Mouse (Mus musculus) lung, postnatal 10 days (tissue): Measurements from ENCODE around the gene Hacd4.
A peak's percentile ranks its signal among the peaks of the same experiment; 100 is the strongest.
"Not testable (repeated sequence)": the region's sequence is repeated elsewhere in the genome, so short reads cannot be mapped to it uniquely, and the experiment has no call there.

Experiments used
- DNase-seq: peaks from one replicate; pipeline ENCODE4 v3.0.0; 2021

Gene Hacd4

GRCm38 (mm10) chr4:88432412-88433024 is 6.2 kb downstream of the Hacd4 start:
- DNase-seq, result no peak

DNA sequence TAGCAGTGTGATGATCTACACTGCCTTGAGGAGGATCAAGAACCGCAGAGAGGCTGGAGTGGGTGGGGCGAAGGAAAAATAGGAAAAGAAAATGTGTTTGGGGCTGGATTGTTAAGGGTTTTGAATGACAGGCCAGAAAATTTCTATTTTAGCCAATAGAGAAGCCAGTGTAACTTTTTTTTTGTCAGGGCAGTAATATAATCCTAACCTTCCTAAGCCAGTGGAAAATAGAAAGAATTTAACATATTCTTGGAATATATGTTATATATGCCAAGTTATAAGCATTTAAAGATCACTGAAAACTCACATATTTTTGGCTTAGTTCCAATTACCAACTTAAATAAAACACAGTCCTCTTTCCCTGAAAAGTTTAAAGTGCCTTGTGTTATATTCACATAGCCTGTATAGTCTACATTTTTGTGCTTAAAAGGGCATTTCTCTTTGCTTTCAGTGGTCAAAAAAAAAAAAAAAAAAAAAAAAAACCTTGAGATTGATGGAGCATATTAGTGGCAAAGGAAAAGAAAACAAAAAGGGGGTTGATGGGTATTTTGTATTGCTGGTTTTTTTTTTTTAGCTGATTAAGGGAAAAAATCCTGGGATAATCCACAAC is 11.0 kb downstream of the Hacd4 start:
- DNase-seq, result no peak

DNA sequence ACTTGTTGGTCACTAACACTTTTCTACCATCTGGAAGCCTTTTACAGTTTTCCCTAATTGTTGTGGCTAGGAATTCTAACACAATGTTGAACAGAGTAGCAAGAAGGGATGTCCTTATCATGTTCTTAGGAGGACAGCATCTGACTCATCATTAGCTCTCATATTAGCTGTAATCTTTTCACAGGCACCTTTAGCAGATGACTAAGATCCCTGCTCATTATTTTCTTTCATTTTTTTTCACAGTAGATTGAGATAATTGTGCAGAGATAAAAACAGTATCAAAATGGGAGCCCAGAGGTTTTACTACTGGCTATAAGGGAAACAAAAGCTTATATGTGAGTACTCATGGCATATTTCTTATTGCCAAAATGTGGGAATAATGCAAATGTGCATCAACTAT is 14.2 kb downstream of the Hacd4 start:
- no peak for DNase-seq

DNA sequence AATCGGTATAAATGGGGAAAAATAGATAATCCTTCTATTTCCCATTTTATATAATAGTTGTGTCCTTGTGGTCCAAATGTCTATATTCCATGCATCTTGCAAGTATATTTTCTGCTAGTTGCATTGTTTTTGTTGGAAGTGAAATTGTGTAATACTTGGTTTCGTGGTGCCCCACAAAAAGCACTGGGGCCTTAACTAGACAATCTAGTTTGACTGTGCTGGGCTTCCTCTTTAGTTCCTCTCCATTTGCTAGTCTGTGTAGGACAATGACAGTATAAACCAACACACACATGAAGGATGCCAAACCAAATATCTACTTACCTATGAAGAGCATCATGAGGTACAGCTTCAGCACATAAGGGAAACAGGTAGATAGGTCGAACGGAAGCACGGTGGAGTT is 19.4 kb downstream of the Hacd4 start:
- no peak for DNase-seq

DNA sequence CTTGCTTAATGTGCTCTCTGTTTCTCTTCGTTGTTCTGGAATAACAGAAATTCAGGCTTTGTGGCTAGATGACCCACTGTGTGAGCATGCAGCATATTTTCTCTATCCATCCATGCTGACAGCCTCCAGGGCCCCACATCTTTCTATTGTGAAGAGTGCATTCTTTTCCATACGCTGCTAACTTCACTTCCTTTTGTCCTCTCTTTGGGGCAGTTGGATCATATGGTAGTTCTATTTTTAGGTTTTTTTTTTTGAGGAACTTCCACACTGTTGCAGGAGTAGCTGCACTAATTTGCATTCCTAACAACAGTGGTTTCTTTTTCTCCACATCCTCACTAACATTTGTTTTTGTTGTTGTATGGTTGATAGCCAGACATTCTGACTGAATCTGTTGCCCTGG is 23.7 kb downstream of the Hacd4 start:
- no peak for DNase-seq

GRCm38 (mm10) chr4:88412331-88412730 is 26.4 kb downstream of the Hacd4 start:
- no peak for DNase-seq

GRCm38 (mm10) chr4:88409279-88409678 is 29.4 kb downstream of the Hacd4 start:
- no peak for DNase-seq

DNA sequence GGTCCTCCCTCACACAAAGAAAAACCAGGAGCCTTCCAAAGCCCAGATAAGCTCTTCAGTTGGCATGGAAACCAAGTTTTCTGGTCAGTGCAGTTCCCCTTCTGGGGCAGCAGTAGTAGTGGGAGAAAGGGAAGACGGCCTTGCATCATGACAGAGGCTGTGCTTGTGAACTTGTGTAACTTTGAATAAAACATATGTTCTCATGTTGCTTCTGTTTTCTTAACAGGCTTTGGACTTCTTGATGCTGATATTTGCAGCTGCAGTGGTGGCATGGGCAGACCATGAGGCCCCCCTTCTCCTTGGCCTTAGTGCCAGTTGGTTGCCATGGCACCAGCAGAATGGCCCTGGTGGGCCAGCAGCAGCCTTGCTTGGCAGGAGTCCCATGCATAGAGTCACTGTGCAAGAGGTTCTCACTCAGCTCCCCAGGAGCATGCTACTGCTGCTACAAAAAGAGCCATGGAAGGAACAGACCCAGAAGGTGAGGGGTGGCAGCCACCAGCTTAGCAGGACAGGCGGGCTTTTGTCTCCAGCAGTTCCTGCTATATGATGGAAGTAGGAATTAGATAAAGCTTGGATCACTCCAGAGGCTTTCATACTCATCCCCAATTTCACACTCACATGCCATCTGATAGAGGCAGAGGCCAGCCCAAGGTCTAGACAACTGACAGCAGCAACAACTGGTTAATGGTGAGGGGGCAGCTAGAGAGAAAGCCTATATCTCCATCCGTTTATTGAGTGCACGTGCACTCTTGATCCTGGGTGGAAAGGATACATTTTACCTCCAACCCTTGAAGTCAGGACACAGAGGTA is 31.6 kb downstream of the Hacd4 start:
- DNase-seq, result peak; percentile 37

GRCm38 (mm10) chr4:88402884-88403283 is 35.8 kb downstream of the Hacd4 start:
- no peak for DNase-seq

DNA sequence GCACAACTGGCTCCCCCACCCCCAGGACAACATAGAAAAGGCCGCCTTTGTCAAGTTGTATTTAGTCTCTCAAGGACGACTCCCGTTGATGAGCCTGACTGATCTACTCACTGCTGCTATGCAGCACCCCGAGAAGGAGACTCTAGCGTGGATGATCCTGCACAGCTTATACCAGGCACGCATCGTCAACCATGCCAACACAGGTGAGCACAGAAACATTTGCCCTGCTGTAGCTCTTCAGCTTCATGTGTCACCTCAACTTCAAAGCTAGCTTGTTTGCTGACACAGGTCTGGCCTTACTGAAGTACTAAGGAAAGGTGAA is 37.8 kb downstream of the Hacd4 start:
- DNase-seq, result no peak

GRCm38 (mm10) chr4:88400302-88400991 is 38.3 kb downstream of the Hacd4 start:
- no peak for DNase-seq

DNA sequence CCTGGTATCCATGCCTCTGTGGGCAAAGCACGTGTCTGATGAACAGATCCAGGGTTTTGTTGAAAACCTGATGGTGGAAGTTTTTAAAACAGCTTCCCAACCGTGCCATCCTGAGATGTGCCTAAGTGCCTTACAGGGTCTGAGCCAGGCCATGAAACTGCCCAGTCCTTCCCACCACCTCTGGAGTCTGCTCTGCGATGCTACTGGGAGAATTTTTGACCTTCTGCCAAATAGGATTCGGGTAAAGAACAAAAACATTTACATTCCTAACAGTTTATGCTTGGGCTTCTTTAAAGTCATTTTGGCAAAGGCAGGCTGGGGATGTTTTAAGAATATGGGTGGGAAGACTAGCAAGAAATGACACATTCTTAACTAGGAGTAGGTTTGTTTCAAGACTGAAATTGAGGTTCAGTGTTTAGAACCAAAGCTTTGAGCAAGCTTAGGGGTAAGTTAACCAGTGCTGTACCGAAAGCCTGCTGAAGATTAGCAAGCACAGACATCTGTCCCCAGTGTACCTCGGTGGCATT is 41.7 kb downstream of the Hacd4 start:
- DNase-seq, result peak; percentile 12

GRCm38 (mm10) chr4:88395717-88396116 is 43.0 kb downstream of the Hacd4 start:
- DNase-seq, result no peak

GRCm38 (mm10) chr4:88390596-88390995 is 48.1 kb downstream of the Hacd4 start:
- DNase-seq, result not testable (repeated sequence)

DNA sequence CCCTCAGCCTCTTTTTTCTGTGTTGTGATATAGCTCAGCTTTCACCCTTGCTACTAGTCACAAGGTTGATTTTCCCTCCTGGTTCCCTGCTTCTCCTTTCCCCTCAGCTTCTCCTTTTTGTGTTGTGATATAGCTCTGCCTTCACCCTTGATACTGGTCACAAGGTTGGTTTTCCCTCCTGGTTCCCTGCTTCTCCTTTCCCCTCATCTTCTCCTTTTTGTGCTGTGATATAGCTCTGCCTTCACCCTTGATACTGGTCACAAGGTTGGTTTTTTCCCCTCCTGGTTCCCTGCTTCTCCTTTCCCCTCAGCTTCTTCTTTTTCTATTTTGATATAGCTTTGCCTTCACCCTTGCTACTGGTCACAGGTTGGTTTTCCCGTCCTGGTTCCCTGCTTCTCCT is 48.7 kb downstream of the Hacd4 start:
- no peak for DNase-seq

GRCm38 (mm10) chr4:88372293-88373224 is 66.2 kb downstream of the Hacd4 start:
- no peak for DNase-seq

- no peak for DNase-seq
Measured at GRCm38 (mm10) chr4:88370819-88371218, 67.9 kb downstream of the Hacd4 start.

DNA sequence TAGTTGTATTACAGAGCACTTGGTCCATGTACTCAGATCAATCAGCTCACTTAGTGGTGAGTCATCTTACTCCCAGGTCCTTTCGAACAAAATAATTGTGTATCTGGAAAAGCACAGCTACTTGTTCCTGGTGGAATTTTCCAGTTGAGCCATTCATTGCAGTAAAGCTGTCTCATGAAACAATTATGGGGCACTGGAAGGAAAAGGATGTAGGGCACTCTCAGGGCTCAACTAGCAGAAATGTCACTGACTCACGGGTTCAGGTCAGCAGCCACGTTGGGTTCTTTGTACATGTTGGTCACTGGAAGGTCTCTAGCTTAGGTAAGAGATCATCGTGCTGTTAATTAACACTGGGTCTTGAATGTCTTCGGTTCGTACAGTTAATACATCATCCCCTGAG is 68.8 kb downstream of the Hacd4 start:
- DNase-seq, result no peak

DNA sequence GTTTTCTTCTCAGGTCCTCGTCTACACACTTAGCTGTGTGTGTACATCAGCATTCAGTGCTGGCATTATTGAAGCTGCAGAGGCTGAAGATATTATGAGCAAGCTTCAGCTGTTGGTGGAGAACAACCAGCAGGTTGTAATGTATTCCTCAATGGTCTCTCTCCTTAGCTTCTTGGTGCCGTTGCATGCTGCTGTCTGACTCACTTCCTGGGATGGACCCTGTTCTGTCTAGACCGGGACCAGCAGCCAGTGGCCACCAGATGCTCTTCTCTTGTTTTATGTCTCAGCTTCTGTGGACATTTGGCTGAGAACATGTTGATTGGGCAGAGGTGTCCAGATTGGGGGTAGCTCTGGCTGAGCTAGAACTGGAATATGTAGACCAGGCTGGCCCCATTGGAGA is 81.3 kb downstream of the Hacd4 start:
- DNase-seq, result no peak

DNA sequence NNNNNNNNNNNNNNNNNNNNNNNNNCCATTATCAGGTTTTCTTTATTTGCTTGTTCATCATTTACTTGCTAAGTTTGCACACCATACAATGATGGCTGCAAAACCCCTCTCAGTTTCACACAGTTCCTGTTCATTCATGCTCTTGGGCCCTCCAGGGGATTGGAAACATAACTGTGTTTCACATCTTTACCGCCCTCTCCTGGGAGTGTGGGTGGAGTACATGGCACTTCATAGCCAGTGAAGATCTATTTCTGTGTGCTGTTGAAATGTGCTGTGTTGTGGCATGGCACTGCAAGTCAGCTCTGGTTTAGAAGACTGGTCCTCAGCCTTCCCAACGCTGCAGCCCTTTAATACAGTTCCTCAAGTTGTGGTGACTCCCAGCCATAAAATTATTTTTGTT is 82.1 kb downstream of the Hacd4 start:
- DNase-seq, result peak; percentile 48

DNA sequence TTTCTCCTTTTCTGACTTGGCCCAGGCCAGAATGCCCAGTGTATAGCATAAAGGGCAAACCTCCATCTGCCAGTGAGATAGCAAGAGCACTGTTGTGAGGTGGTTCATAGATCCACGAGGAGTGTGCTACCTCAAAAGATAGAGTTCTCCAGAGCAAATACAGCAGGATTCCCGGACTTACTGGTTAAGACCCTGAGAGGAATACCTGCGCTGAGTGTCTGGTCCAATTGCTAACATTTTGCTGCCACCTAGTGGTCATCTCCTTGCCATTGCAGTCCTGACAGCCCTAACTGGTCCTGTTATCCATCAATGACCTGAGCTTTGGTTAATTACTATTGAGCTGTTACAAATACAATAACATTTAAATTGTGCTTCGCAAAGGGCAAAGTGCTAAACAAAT is 87.8 kb downstream of the Hacd4 start:
- DNase-seq, result peak; percentile 76
